Mouse (Mus musculus): ENCODE measurements around the gene Crhr1.

The Crhr1 gene

GRCm38 (mm10) chr11:104138976-104139375 lies 6.3 kb downstream of the Crhr1 start:
- peak; percentile 75 for DNase-seq

- no peak for DNase-seq
Observed at GRCm38 (mm10) chr11:104144930-104145329, 12.3 kb downstream of the Crhr1 start.

- DNase-seq = peak; percentile 83
Observed at GRCm38 (mm10) chr11:104148787-104149186, 16.1 kb downstream of the Crhr1 start.

- no peak for DNase-seq
Observed at GRCm38 (mm10) chr11:104150911-104151310, 18.3 kb downstream of the Crhr1 start.

GRCm38 (mm10) chr11:104154332-104154731 lies 21.7 kb downstream of the Crhr1 start:
- DNase-seq = peak; percentile 66

- peak; percentile 99 for DNase-seq
Observed at GRCm38 (mm10) chr11:104154820-104155635, 22.4 kb downstream of the Crhr1 start.

GRCm38 (mm10) chr11:104155899-104156298 lies 23.2 kb downstream of the Crhr1 start:
- DNase-seq = peak; percentile 63

GRCm38 (mm10) chr11:104156391-104156790 lies 23.7 kb downstream of the Crhr1 start:
- peak; percentile 67 for DNase-seq

- peak; percentile 94 for DNase-seq
Observed at GRCm38 (mm10) chr11:104157603-104158259, 25.1 kb downstream of the Crhr1 start.

- peak; percentile 67 for DNase-seq
Observed at GRCm38 (mm10) chr11:104158260-104158907, 25.7 kb downstream of the Crhr1 start.

- DNase-seq = no peak
Observed at GRCm38 (mm10) chr11:104159769-104160272, 27.2 kb downstream of the Crhr1 start.

- DNase-seq = peak; percentile 65
Observed at GRCm38 (mm10) chr11:104161153-104161552, 28.5 kb downstream of the Crhr1 start.

- DNase-seq = no peak
Observed at GRCm38 (mm10) chr11:104164257-104164656, 31.6 kb downstream of the Crhr1 start.

GRCm38 (mm10) chr11:104171281-104171781 lies 38.7 kb downstream of the Crhr1 start:
- peak; percentile 92 for DNase-seq

- no peak for DNase-seq
Observed at GRCm38 (mm10) chr11:104178893-104179292, 46.2 kb downstream of the Crhr1 start.

- DNase-seq = no peak
Observed at GRCm38 (mm10) chr11:104179804-104180203, 47.1 kb downstream of the Crhr1 start.

- DNase-seq = peak; percentile 65
Observed at GRCm38 (mm10) chr11:104182141-104182540, 49.5 kb downstream of the Crhr1 start.

GRCm38 (mm10) chr11:104186135-104186836 lies 53.6 kb downstream of the Crhr1 start, which contains the start of gene Sppl2c:
Sppl2c (plus strand) TSS chr11:104186327.
- DNase-seq = no peak

GRCm38 (mm10) chr11:104186837-104187150 lies 54.1 kb downstream of the Crhr1 start:
- no peak for DNase-seq

GRCm38 (mm10) chr11:104187766-104188165 lies 55.1 kb downstream of the Crhr1 start:
- peak; percentile 75 for DNase-seq

GRCm38 (mm10) chr11:104190008-104190407 lies 57.4 kb downstream of the Crhr1 start:
- DNase-seq = peak; percentile 96

- no peak for DNase-seq
Observed at GRCm38 (mm10) chr11:104195382-104195781, 62.7 kb downstream of the Crhr1 start.

- peak; percentile 98 for DNase-seq
Observed at GRCm38 (mm10) chr11:104195791-104196190, 63.1 kb downstream of the Crhr1 start.
